Mouse (Mus musculus) layer of hippocampus, adult 8-10 months (tissue): ENCODE measurements around the gene Prpf38b. TPM values are rescaled to one million over a fixed set of nuclear protein-coding genes. Genes with fewer than 3 reads are reported as not detected.
A peak's percentile ranks its signal among the peaks of the same experiment; 100 is the strongest.

ENCODE experiments used
- DNase-seq, 2 experiments: peaks; one replicate each; pipeline ENCODE4 v3.0.0; 2022; ENCODE audit warnings: low spot score in 2 of 2
- total RNA-seq, 4 experiments: library from RNA; stranded (reverse); gene quantifications; 2 replicates each; pipeline ENCODE4 v1.2.4; 2022

The Prpf38b gene
- 10 to 100 TPM; 43.2 to 57.0 (median 47.7) TPM for total RNA-seq

GRCm38 (mm10) chr3:108911548-108912413, at the start of gene Prpf38b:
Gene Prpf38b (minus strand): TSS chr3:108911727.
- peak; percentile 93 to 95 for DNase-seq

- peak in 1 of 2 experiments; percentile 20 for DNase-seq
Observed at GRCm38 (mm10) chr3:108961226-108961625, 49.7 kb upstream of the Prpf38b start.

- no peak for DNase-seq
Observed at GRCm38 (mm10) chr3:108959680-108960295, 48.3 kb upstream of the Prpf38b start.

DNA sequence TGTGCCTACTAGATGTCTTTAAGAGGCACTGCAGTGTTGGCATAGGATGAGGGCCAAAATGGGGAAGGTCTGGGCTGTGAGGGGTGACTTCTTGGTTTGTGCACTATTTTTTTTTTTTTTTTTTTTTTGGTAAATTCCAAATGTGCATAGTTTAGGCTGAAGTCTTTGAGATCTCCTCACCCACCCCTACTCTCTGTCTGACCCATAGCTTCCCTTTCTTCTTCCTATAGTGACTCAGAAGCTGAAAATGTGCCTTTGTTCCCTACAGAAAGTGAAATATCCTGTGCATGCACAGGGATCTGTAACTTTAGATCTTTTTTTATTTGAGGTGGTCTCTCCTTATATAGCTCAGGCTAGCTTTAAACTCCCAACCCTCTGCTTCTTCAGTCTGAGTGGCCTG, 46.4 kb upstream of the Prpf38b start:
- DNase-seq: no peak

GRCm38 (mm10) chr3:108940996-108941395, 29.5 kb upstream of the Prpf38b start:
- DNase-seq: no peak

GRCm38 (mm10) chr3:108940001-108940633, 28.6 kb upstream of the Prpf38b start, which contains the start of gene Gm9857:
Gene Gm9857 (minus strand): TSS chr3:108940445.
- DNase-seq: no peak

DNA sequence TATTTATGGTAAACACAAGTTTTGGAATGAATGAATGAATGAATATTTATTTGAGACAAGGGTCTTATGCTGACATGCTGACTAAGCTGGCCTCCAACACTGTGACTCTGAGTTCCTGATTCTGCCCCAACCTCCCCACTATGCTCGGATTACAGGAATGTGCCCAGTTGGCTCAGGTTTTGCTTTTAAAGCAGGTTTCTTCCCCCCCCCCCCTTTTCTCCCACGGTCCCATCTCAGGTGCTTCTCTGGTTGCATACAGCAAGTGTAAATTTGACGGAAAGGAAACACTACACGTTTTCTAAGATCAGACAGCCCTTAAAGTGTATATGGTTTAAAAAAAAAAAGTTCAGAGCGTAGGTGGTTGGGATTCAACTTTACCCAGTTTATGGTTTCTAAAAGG, 28.0 kb upstream of the Prpf38b start, which contains the start of gene Henmt1:
Gene Henmt1 (plus strand): TSS at position 301 of the 400 bp plus-strand sequence.
- no peak for DNase-seq

DNA sequence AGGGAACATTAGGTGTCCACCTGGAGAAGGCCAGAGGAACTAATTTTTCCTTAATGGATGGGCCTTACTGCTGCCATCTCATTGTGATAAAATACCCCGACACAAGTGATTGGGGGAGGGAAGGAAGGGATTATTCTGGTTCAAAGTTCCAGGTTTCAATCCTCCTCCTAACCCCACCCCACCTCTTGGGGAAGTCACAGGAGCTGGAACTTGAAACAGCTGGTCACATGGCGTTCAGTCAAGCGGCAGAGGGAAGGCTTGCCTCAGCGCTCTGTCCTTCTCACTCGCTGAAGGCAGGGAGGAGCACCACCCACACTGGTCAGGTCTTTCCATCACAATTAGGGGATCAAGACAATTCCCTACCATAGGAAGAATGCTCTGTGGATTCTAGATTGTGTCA, 27.2 kb upstream of the Prpf38b start:
- no peak for DNase-seq

- DNase-seq: no peak
Observed at GRCm38 (mm10) chr3:108933557-108933956, 22.0 kb upstream of the Prpf38b start.

DNA sequence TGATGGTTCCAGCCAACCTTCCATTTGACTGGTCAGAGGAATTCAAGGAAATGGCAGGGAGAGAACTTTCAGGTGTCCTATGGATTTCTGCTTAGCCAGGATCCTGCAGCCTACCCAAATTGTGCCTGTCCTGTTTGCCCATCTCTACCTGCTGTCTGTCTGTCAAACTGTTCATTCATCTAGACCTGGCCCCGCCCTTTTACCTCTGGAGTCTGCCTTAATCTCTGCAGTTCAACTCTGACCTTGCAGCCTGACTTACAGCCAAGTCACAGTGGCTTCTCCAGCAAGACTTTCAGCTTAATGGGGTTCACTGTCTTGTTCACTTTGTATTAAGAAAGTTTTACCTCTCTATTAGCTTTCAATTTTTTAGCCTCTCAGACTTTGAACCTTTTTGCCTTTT, 14.8 kb upstream of the Prpf38b start:
- DNase-seq: no peak

DNA sequence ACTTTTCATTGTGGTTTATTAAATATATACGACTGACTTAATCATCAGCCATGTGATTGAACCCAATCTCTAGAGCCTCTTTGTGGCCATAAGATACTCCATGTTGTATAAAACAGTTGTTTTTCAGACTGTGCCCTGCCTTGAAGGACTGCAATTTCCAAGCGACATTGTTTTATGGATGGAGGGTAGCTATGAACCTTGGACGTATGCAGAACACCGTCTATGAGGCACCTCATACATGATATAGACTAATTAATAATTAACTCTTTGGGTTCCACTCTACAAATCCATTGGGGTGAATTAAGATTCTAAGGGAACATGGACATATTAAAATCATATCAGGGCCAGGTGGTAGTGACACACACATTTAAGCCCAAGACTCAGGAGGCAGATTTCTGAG, 14.2 kb upstream of the Prpf38b start:
- DNase-seq: no peak

GRCm38 (mm10) chr3:108921822-108922221, 10.3 kb upstream of the Prpf38b start:
- DNase-seq: no peak

DNA sequence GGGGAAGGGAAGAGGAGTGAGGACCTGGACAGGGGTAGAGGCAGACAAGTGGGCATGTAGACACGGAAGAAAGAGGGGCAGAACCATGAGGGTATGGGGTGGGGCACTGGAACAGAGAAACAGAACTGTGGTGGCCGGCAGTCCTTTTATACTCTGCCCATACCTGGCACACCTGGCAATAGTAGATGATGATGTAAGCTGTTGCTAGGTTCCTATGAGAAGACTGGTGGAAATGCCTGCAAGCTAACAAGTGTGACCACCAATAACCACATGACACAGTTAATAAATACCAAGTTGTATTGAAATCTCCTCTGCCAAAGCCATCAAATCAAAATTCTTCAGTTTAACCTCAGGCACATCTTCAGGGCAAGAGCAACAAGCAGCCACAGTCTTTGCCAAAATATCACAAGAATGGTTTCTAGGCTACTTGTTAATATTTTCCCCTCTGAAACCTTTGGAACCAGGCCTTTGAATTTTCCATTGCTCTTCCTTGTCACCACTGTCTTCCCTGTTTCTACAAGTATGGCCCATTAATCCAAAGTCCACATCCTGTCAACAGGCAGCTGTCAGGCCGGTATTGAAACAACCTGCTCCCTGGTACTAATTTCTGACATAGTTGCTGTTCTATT, 9.0 kb upstream of the Prpf38b start:
- no peak for DNase-seq

DNA sequence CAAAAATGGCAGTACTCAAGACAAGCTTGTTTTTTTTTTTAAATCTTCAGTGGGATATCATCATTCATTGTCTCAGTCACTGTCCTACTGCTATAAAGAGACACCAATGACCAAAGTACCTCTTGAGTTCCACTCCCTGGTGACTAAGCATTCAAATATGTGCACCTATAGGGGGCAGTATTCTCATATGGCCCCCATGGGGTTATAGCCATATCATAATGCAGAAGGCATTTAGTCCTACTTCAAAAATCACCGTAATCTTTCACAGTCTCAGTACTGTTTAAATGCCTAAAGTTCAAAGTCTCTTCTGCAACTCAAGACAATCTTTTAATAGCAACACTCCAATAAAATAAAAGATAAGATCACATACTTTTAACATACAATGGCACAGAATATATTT, 7.3 kb upstream of the Prpf38b start:
- DNase-seq: no peak

DNA sequence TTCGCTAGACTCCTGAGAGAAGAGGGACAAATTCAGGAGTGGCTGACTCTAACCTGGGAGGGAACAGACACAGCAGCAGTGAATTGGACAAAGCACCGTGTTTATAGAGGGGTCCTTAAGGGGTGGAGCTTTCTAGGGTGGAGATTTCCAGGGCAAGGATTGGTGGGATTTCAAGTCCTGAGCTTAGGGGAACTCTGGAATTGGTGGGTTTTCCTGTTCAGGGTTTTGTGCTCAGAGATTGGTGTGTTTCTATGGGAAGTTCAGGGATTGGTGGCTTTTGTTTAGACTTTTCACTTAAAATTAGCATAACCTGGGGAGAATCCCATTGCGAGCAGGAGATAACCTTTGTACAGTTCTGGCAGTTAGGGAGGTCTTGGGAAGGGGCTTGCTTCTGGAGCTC, 6.5 kb upstream of the Prpf38b start:
- no peak for DNase-seq

DNA sequence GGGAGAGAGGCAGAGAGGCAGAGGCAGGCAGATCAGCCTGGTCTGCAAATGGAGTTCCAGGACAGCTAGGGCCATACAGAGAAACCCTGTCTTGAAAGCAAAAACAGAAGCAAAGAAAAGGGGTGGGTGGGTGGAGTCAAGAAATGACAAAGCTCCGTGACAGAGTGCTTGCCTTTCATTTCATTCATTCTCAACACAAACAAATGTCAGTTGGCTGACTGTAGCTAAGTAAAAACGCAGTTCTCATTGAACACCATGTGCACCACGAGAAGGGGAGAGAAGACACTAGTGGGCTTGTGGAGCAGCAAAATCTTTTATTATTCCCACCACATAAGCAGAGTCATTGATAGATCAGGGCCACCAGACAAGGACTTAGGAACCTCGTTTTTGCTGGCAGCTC, 5.3 kb upstream of the Prpf38b start:
- DNase-seq: no peak

GRCm38 (mm10) chr3:108915999-108916398, 4.5 kb upstream of the Prpf38b start:
- peak; percentile 25 to 61 for DNase-seq

DNA sequence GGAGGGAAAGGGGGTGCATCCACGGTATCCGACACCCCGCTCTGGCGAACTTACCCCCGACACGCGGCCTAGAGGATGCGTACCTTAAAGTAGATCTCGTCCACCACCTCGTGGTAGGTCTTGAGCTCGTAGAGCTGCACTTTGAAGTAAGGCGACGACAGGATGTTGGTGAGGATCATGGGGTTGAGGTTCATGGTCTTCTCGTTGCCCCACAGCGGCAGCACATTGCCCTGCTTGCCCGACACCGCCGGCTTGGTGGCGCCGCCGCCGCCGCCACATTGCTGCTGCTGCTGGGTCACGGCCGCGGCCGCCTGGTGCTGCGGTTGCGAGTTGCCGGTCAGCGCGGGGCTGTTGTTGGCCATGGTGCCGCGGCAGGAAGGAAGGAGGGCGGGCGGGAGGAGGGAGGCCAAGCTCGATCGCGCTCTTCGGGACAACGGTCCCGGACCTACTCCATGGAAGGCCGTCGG, 413 bp downstream of the Prpf38b start:
- peak; percentile 28 to 43 for DNase-seq

DNA sequence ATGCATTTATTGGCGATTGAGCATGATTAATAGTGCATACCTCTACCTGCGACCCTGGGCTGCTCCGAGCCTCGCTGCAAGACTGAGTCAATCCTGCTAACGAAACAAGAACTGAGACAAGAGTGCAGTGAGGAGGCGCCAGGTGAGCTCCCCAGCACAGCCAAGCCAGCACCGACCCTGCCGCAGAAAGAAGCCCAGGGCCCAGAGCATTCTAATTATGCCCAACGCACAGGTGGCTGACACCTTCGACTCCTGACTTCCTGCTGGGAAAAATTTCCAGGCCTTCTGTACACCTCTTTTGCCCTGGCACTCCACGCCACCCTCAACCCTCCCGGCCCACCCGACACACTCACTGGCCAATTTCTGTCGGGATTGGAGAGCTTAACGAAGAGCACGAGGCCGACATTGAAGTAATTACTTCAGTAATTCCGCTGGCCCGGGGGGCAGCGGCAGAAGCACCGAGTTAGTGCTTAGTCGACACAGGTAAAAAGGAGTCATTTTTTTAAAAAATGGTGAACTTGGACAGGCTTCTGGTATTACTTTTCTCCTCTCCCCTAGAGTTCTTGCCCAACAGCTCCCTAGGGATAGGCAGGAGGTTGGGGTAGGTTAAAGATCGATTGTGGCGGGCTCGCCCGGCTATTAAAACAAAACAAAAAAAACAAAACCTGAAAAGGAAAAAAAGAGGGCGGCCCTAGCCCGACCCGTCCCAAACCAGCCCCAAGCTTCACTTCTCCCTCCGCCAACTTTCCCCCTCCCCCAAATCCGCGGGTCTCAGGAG, 1.0 kb downstream of the Prpf38b start:
- DNase-seq: no peak

GRCm38 (mm10) chr3:108902934-108903333, 8.6 kb downstream of the Prpf38b start:
- no peak for DNase-seq

DNA sequence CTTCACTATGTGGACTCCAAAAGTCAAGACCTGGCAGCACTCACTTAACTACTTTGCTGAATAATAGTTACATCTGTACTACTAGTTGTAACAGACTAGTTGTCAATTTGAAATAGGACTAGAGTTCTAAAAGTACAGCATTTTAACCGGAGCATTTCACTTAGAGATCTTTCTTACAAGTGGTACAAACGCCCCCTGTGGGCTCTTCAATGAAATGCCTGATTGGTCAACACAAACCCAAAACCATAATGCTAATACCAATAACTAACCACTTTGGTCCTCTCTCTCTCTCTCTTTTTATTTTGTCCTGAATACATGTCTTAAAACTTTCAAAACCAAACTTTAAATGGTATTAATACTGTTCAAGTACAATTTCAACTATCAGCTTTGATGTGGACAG, 9.5 kb downstream of the Prpf38b start:
- no peak for DNase-seq
